In the genomic region with DNA sequence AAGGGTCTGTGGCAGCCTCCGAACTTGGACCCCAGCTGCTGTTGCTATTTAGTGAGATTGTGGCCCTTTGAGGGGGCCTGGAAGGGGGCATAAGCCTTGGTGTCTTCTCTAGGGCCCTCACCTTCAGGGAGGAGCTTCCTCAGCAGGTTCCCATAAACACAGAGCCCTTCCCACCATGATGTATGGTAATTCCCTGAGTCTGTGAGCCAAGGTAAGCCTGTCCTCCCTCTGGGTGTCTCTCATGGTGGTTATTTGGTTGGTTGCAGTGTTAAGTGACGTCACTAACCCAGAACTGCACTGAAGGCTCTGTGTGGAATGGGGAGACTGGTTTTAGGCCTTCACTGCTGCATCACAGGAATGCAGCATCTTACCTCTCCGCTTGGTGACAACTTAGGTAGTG, we compare ENCODE assay signal across 31 mouse cellular contexts. TPM values are rescaled to one million over a fixed set of nuclear protein-coding genes. Genes with fewer than 3 reads are reported as not detected.
"Had no signal": no experiment of that assay in that cellular context is flagged by ENCODE, and none has a peak within 500 bp of the region (broad histone marks: within the 10 kb centered on the region; RNA-seq: fewer than 3 reads in every experiment).

No protein-coding gene starts in this region.

- H3K4me1 ChIP-seq: limb, embryonic 12.5 days; limb, embryonic 15.5 days; midbrain, embryonic 10.5 days; midbrain, embryonic 13.5 days; neural tube, embryonic 13.5 days had no signal

- H3K4me3 ChIP-seq: layer of hippocampus, adult 2 months; limb, embryonic 12.5 days; limb, embryonic 15.5 days; midbrain, embryonic 10.5 days; midbrain, embryonic 13.5 days; myocyte; neural tube, embryonic 13.5 days had no signal

- ATAC-seq: liver, postnatal 0 days; lung, postnatal 0 days; midbrain, embryonic 13.5 days; midbrain, embryonic 16.5 days had no signal

- DNase-seq: kidney, adult 18-20 months; kidney, adult 9 months; kidney, postnatal 25 days; layer of hippocampus, adult 9-11 months; left cerebral cortex, postnatal 4 days; liver, postnatal 0 days; lung, embryonic 14.5 days; retina, postnatal 1 day; thymus, adult 18-20 months; thymus, postnatal 14 days; thymus, postnatal 4 days had no signal

- H3K9ac ChIP-seq: limb, embryonic 12.5 days; limb, embryonic 15.5 days; liver, embryonic 14.5 days; liver, postnatal 0 days; lung, embryonic 14.5 days; midbrain, embryonic 13.5 days; neural tube, embryonic 13.5 days had no signal

- H3K36me3 ChIP-seq: limb, embryonic 12.5 days; limb, embryonic 15.5 days; midbrain, embryonic 10.5 days; midbrain, embryonic 13.5 days; neural tube, embryonic 13.5 days had no signal

- H3K27me3 ChIP-seq: limb, embryonic 12.5 days; limb, embryonic 15.5 days; midbrain, embryonic 13.5 days; neural tube, embryonic 13.5 days had no signal

- H3K9me3 ChIP-seq: limb, embryonic 12.5 days; limb, embryonic 15.5 days; midbrain, embryonic 10.5 days; midbrain, embryonic 13.5 days; neural tube, embryonic 13.5 days had no signal

- H3K27ac ChIP-seq: layer of hippocampus, adult 2 months; limb, embryonic 12.5 days; limb, embryonic 15.5 days; liver, embryonic 14.5 days; macrophage; midbrain, embryonic 10.5 days; midbrain, embryonic 13.5 days; neural tube, embryonic 13.5 days had no signal

RNA-seq across cellular contexts. Expression of gene Ffar2, which starts 5.9 kb away (rescaled TPM):
- total RNA-seq: layer of hippocampus, adult 2 months; left cerebral cortex, adult 8-10 months; left cerebral cortex, postnatal 4 days had no signal
- polyA plus RNA-seq: limb, embryonic 12.5 days; limb, embryonic 15.5 days; midbrain, embryonic 10.5 days; myocyte had no signal

RNA-seq across cellular contexts. Expression of gene Ffar3, which starts 26.6 kb away (rescaled TPM):
- total RNA-seq: layer of hippocampus, adult 2 months; left cerebral cortex, adult 8-10 months; left cerebral cortex, postnatal 4 days; megakaryocyte, adult 5-6 weeks; monocyte, adult 5-6 weeks had no signal
- polyA plus RNA-seq: limb, embryonic 12.5 days; limb, embryonic 15.5 days; liver, embryonic 11.5 days; liver, embryonic 14.5 days; liver, postnatal 0 days; lung, embryonic 14.5 days; lung, postnatal 0 days; macrophage; midbrain, embryonic 10.5 days; midbrain, embryonic 13.5 days; midbrain, embryonic 16.5 days; myocyte; neural tube, embryonic 13.5 days; testis, adult 2 months had no signal

RNA-seq across cellular contexts. Expression of gene Ffar1, which starts 31.9 kb away (rescaled TPM):
- total RNA-seq: layer of hippocampus, adult 2 months; left cerebral cortex, adult 8-10 months; left cerebral cortex, postnatal 14 days; left cerebral cortex, postnatal 4 days had no signal
- polyA plus RNA-seq: kidney, embryonic 16.5 days; limb, embryonic 12.5 days; limb, embryonic 15.5 days; liver, embryonic 11.5 days; lung, embryonic 14.5 days; lung, postnatal 0 days; macrophage; midbrain, embryonic 10.5 days; midbrain, embryonic 13.5 days; midbrain, embryonic 16.5 days; myocyte; neural tube, embryonic 13.5 days had no signal

RNA-seq across cellular contexts. Expression of gene Krtdap, which starts 41.7 kb away (rescaled TPM):
- total RNA-seq: layer of hippocampus, adult 2 months; left cerebral cortex, adult 8-10 months; left cerebral cortex, postnatal 14 days; left cerebral cortex, postnatal 4 days; megakaryocyte, adult 5-6 weeks; monocyte, adult 5-6 weeks; neutrophil, adult 5-6 weeks had no signal
- polyA plus RNA-seq: limb, embryonic 12.5 days; liver, embryonic 11.5 days; liver, embryonic 14.5 days; liver, postnatal 0 days; lung, embryonic 14.5 days; macrophage; midbrain, embryonic 10.5 days; midbrain, embryonic 13.5 days; midbrain, embryonic 16.5 days; myocyte; small intestine, adult 2 months; testis, adult 2 months had no signal

RNA-seq across cellular contexts. Expression of gene Cd22, which starts 50.7 kb away (rescaled TPM):
- total RNA-seq: layer of hippocampus, adult 2 months; left cerebral cortex, postnatal 14 days had no signal
- polyA plus RNA-seq: midbrain, embryonic 13.5 days; midbrain, embryonic 16.5 days; myocyte had no signal
